33 mouse cellular contexts compared by ENCODE assay signal in genomic region chr9:113417106-113417505, GRCm38 (mm10).
"Had no signal": no experiment of that assay in that cellular context is flagged by ENCODE, and none has a peak within 500 bp of the region (broad histone marks: within the 10 kb centered on the region; RNA-seq: fewer than 3 reads in every experiment).

No protein-coding gene starts in this region.

- ATAC-seq: hindbrain, embryonic 16.5 days; hindbrain, postnatal 0 days; inflammation-experienced regulatory T-cells, adult 6 months; intestine, embryonic 15.5 days; intestine, embryonic 16.5 days; intestine, postnatal 0 days had no signal

- H3K9me3 ChIP-seq: heart, embryonic 15.5 days; hindbrain, embryonic 10.5 days; hindbrain, embryonic 12.5 days; hindbrain, embryonic 13.5 days; hindbrain, embryonic 15.5 days; intestine, embryonic 15.5 days; kidney, embryonic 15.5 days had no signal

- H3K27me3 ChIP-seq: heart, embryonic 13.5 days; heart, embryonic 15.5 days; hindbrain, embryonic 12.5 days; hindbrain, embryonic 13.5 days; hindbrain, embryonic 15.5 days; intestine, embryonic 15.5 days; kidney, embryonic 15.5 days had no signal

- H3K4me1 ChIP-seq: intestine, embryonic 15.5 days had no signal

- H3K4me2 ChIP-seq: heart, embryonic 13.5 days; heart, embryonic 15.5 days; hindbrain, embryonic 12.5 days; hindbrain, embryonic 13.5 days; hindbrain, embryonic 14.5 days; hindbrain, embryonic 15.5 days; intestine, embryonic 15.5 days; kidney, embryonic 15.5 days had no signal

- H3K4me3 ChIP-seq: heart, embryonic 13.5 days; heart, embryonic 15.5 days; hindbrain, embryonic 10.5 days; hindbrain, embryonic 12.5 days; hindbrain, embryonic 13.5 days; hindbrain, embryonic 15.5 days; intestine, embryonic 15.5 days; kidney, embryonic 15.5 days; layer of hippocampus, adult 2 months; left cerebral cortex, adult 2 months had no signal

- H3K36me3 ChIP-seq: heart, embryonic 13.5 days; heart, embryonic 15.5 days; hindbrain, embryonic 10.5 days; hindbrain, embryonic 12.5 days; hindbrain, embryonic 13.5 days; hindbrain, embryonic 15.5 days; intestine, embryonic 15.5 days; kidney, embryonic 15.5 days had no signal

- H3K9ac ChIP-seq: heart, embryonic 13.5 days; heart, embryonic 15.5 days; hindbrain, embryonic 12.5 days; hindbrain, embryonic 13.5 days; hindbrain, embryonic 14.5 days; hindbrain, embryonic 15.5 days; intestine, embryonic 15.5 days; kidney, embryonic 15.5 days had no signal

- DNase-seq: heart, postnatal 10 days; heart, postnatal 14 days; heart, postnatal 36 days; heart, postnatal 4 days; kidney, adult 11 months; kidney, adult 18-20 months; kidney, adult 2 months; kidney, adult 8-10 months; kidney, adult 9 months; kidney, postnatal 10 days; kidney, postnatal 14 days; kidney, postnatal 25 days; kidney, postnatal 36 days; kidney, postnatal 4 days; layer of hippocampus, adult 9-11 months; layer of hippocampus, postnatal 36 days had no signal

- H3K27ac ChIP-seq: heart, embryonic 13.5 days; heart, embryonic 15.5 days; hindbrain, embryonic 10.5 days; hindbrain, embryonic 12.5 days; hindbrain, embryonic 13.5 days; hindbrain, embryonic 14.5 days; hindbrain, embryonic 15.5 days; hindbrain, postnatal 0 days; intestine, embryonic 15.5 days; kidney, embryonic 15.5 days; kidney, postnatal 0 days; layer of hippocampus, adult 2 months; left cerebral cortex, adult 2 months had no signal
